Mouse (Mus musculus): Measurements from ENCODE around the gene Man2a1.

DNA sequence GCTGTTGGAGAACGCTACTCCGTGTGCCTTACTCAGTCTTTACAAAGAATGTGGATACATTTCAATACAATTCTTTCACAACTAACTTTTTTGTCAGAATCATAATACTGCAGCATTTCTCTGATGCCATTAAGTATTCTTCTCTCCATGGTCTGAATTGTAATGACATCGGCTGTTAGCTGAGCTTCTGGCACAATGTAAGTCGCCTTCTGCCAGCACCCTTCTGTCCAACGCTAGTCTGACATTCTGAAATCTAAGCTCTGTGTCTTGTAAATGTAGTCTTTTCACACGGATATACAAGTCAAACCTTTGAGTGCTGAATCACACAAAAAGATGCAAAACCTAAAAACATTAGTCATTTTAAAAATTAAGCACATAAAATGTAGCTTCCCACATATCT lies 138.6 kb downstream of the Man2a1 start:
- TF ChIP-seq CTCF (IDR thresholded peaks at IDR 0.05; ENCODE audit: low read depth, low read length) (no peak), POLR2A (IDR thresholded peaks at IDR 0.05; ENCODE audit: extremely low read depth, insufficient read depth, low read length) (no peak)
